Mouse (Mus musculus) midbrain, embryonic 14.5 days (tissue): Measurements from ENCODE around the gene Gys1. TPM values are rescaled to one million over a fixed set of nuclear protein-coding genes. Genes with fewer than 3 reads are reported as not detected.
A peak's percentile ranks its signal among the peaks of the same experiment; 100 is the strongest.

Experiments used
- ATAC-seq: fragments of 200-750 bp; cut with Nextera tagmentation; 2 replicates; pipeline ENCODE4 v1.8.0; 2017; ENCODE audit warnings: moderate number of reproducible peaks, moderate library complexity; ENCODE audit not compliant: low FRiP score, low TSS enrichment
- DNase-seq: peaks from one replicate; pipeline ENCODE4 v3.0.0-alpha.2; 2015
- H3K27ac ChIP-seq: fragments of 300-500 bp; sonication (generic); replicated peaks from 2 replicates; pipeline ENCODE4 v1.5.1; 2014; ENCODE audit warnings: mild to moderate bottlenecking, low read depth, low read length, moderate library complexity
- H3K27me3 ChIP-seq: fragments of 300-500 bp; sonication (generic); 2 replicates; pipeline ENCODE4 v1.6.1; 2014; ENCODE audit warnings: low read length, control low read depth, mixed read lengths; ENCODE audit not compliant: control insufficient read depth, insufficient read depth
- H3K36me3 ChIP-seq: fragments of 300-500 bp; sonication (generic); 2 replicates; pipeline ENCODE4 v1.6.1; 2014; ENCODE audit warnings: low read length, control low read depth; ENCODE audit not compliant: control insufficient read depth, insufficient read depth
- H3K4me1 ChIP-seq: fragments of 300-500 bp; sonication (generic); 2 replicates; pipeline ENCODE4 v1.6.1; 2014; ENCODE audit warnings: mild to moderate bottlenecking, antibody characterized with exemption, low read length, control low read depth; ENCODE audit not compliant: control insufficient read depth, insufficient read depth
- H3K4me2 ChIP-seq: fragments of 300-500 bp; sonication (generic); 2 replicates; pipeline ENCODE4 v1.6.1; 2014; ENCODE audit warnings: mild to moderate bottlenecking, low read length, moderate library complexity
- H3K4me3 ChIP-seq: fragments of 300-500 bp; sonication (generic); replicated peaks from 2 replicates; pipeline ENCODE4 v1.5.1; 2014; ENCODE audit warnings: low read depth, low read length
- H3K9ac ChIP-seq: fragments of 300-500 bp; sonication (generic); replicated peaks from 2 replicates; pipeline ENCODE4 v1.6.1; 2014; ENCODE audit warnings: mild to moderate bottlenecking, low read length, moderate library complexity
- H3K9me3 ChIP-seq: fragments of 300-500 bp; sonication (generic); 2 replicates; pipeline ENCODE4 v1.6.1; 2016; ENCODE audit warnings: low read length, control low read depth, mixed read lengths; ENCODE audit not compliant: control insufficient read depth
- WGBS: fragments of 180-500 bp; shearing (Covaris S2); extraction: QIAGEN DNeasy Blood & Tissue Kit; methylation state at CpG from one replicate; pipeline ENCODE4 v1.1.7; 2014; 5-methylcytosine and 5-hydroxymethylcytosine counted together
- polyA plus RNA-seq: library from polyadenylated mRNA; unstranded; fragments of >200 nt; fragmentation: Nextera tagmentation; extraction: Ambion mirVana; gene quantifications from 2 replicates; pipeline ENCODE4 v1.2.1, GENCODE M21; 2014

The Gys1 gene
- polyA plus RNA-seq, 1 experiment from 2014 or later, result 15.5 TPM

GRCm38 (mm10) chr7:45426556-45426955, 8.1 kb upstream of the Gys1 start:
- H3K27ac ChIP-seq, result no peak overlapping the region
- H3K4me1 ChIP-seq, result no peaks in the 10 kb centered on the region
- ATAC-seq (no peak), DNase-seq (no peak)
- peaks cover 92% of the 10 kb centered on the region for H3K36me3 ChIP-seq
- no peak overlapping the region for H3K9ac ChIP-seq
- 94% methylated on average over 8 of the region's 8 CpGs for WGBS
- no peaks in the 10 kb centered on the region for H3K27me3 ChIP-seq
- no peak overlapping the region for H3K4me3 ChIP-seq
- no peaks in the 10 kb centered on the region for H3K9me3 ChIP-seq
- H3K4me2 ChIP-seq, result no peak overlapping the region

DNA sequence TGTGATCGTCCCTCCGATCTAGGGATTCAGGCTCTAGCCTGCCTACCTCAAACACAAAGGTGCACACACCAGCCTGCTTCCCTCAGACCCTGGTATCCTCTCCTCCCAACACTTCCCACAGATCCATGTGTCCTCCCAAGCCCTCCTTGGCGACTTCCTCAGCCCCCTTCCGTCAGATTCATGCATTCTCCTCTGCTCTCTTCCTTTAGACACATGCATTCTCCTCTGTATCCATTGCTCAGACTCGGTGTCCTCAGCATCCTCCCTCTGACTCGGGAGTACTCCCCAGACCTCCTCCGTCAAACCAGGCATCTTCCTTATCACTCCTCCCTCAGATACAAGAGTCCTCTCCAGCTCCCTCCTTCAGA, 825 bp upstream of the Gys1 start:
- 2% methylated on average over 7 of the region's 7 CpGs for WGBS
- Histone ChIP-seq H3K4me1 (peaks cover 30% of the 10 kb centered on the region), H3K36me3 (peaks cover 32% of the 10 kb centered on the region), H3K9ac (peak overlapping the region; percentile 58), H3K4me2 (peak overlapping the region; percentile 64), H3K27me3 (no peaks in the 10 kb centered on the region), H3K9me3 (no peaks in the 10 kb centered on the region), H3K27ac (peak overlapping the region; percentile 92), H3K4me3 (peak overlapping the region; percentile 70)
- DNase-seq (no peak), ATAC-seq (no peak)

GRCm38 (mm10) chr7:45435038-45435437, 394 bp downstream of the Gys1 start:
- H3K27me3 ChIP-seq, result no peaks in the 10 kb centered on the region
- H3K36me3 ChIP-seq, result peaks cover 20% of the 10 kb centered on the region
- H3K27ac ChIP-seq, result peak overlapping the region; percentile 50
- WGBS, result 2% methylated on average over 16 of the region's 16 CpGs
- DNase-seq, result peak; percentile 46
- 0 out of 2 replicates have a peak, but pooled peaks have one; percentile 14 for ATAC-seq
- H3K4me2 ChIP-seq, result peak overlapping the region; percentile 75
- peak overlapping the region; percentile 70 for H3K4me3 ChIP-seq
- H3K4me1 ChIP-seq, result peaks cover 30% of the 10 kb centered on the region
- H3K9ac ChIP-seq, result peak overlapping the region; percentile 59
- no peaks in the 10 kb centered on the region for H3K9me3 ChIP-seq

DNA sequence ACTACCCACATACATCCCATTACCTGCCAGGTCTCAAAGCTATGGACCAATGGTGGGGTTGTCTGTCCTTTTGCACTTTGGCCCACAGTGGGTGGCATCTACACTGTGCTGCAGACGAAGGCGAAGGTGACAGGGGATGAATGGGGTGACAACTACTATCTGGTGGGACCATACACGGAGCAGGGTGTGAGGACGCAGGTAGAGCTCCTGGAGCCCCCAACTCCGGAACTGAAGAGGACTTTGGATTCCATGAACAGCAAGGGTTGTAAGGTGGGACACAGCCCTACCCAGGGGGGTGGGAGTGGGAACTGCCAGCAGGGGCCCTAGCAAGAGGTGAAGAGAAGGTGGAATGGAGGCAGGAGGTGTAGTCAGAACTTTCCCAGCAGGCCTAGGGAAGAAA, 1.8 kb downstream of the Gys1 start:
- ATAC-seq, result no peak
- Histone ChIP-seq H3K36me3 (peaks cover 12% of the 10 kb centered on the region), H3K9ac (no peak overlapping the region), H3K4me2 (no peak overlapping the region), H3K27ac (no peak overlapping the region), H3K9me3 (no peaks in the 10 kb centered on the region), H3K4me3 (no peak overlapping the region), H3K27me3 (no peaks in the 10 kb centered on the region), H3K4me1 (peaks cover 30% of the 10 kb centered on the region)
- DNase-seq, result no peak
- 94% methylated on average over 5 of the region's 5 CpGs for WGBS

DNA sequence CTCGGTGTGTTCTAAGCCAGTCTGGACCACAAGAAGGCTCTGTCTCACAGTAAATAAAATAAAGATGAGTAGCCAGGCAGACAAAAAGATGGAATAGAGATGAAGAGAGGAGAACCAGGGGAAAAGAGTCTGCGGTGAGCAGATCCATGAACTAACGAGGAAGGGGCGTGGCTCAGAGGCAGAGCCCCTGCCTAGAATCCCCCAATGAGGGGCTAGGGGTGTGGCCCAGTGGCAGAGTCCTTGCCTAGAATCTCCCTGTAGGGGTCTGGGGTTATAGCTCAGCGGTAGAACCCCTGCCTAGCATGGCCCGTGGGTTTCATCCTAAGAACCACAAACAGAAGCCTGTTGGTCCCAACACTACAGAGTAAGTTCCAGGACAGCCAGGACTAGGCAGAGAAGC, 2.4 kb downstream of the Gys1 start:
- WGBS, result 40% methylated on average over 6 of the region's 6 CpGs
- Histone ChIP-seq H3K27ac (no peak overlapping the region), H3K9ac (no peak overlapping the region), H3K36me3 (peaks cover 11% of the 10 kb centered on the region), H3K9me3 (no peaks in the 10 kb centered on the region), H3K4me1 (peaks cover 30% of the 10 kb centered on the region), H3K4me3 (no peak overlapping the region), H3K27me3 (no peaks in the 10 kb centered on the region), H3K4me2 (no peak overlapping the region)
- ATAC-seq, result no peak
- no peak for DNase-seq

- DNase-seq, result no peak
- no peak within 1 kb of the TSS for H3K4me3 ChIP-seq
- no peak for ATAC-seq
- H3K36me3 ChIP-seq, result peaks cover 14% of the 10 kb centered on the region
- peaks cover 28% of the 10 kb centered on the region for H3K4me1 ChIP-seq
- no peaks in the 10 kb centered on the region for H3K9me3 ChIP-seq
- no peak within 1 kb of the TSS for H3K27ac ChIP-seq
- no peaks in the 10 kb centered on the region for H3K27me3 ChIP-seq
- 24% methylated on average over 19 of the region's 19 CpGs for WGBS
- H3K9ac ChIP-seq, result no peak within 1 kb of the TSS
- H3K4me2 ChIP-seq, result peak within 1 kb of the TSS; percentile 4; the same call in 1 of the 2 replicates
Measured at GRCm38 (mm10) chr7:45437521-45438276, 3.1 kb downstream of the Gys1 start, which contains the start of gene Ruvbl2. TSS of gene Ruvbl2 (minus strand) at chr7:45438096.

- no peak overlapping the region for H3K4me3 ChIP-seq
- H3K4me2 ChIP-seq, result no peak overlapping the region
- no peaks in the 10 kb centered on the region for H3K4me1 ChIP-seq
- 92% methylated on average over 22 of the region's 22 CpGs for WGBS
- H3K9ac ChIP-seq, result no peak overlapping the region
- H3K36me3 ChIP-seq, result peaks cover 51% of the 10 kb centered on the region
- H3K27ac ChIP-seq, result no peak overlapping the region
- H3K27me3 ChIP-seq, result no peaks in the 10 kb centered on the region
- H3K9me3 ChIP-seq, result no peaks in the 10 kb centered on the region
- DNase-seq (no peak), ATAC-seq (no peak)
Measured at GRCm38 (mm10) chr7:45443526-45444420, 9.1 kb downstream of the Gys1 start.

DNA sequence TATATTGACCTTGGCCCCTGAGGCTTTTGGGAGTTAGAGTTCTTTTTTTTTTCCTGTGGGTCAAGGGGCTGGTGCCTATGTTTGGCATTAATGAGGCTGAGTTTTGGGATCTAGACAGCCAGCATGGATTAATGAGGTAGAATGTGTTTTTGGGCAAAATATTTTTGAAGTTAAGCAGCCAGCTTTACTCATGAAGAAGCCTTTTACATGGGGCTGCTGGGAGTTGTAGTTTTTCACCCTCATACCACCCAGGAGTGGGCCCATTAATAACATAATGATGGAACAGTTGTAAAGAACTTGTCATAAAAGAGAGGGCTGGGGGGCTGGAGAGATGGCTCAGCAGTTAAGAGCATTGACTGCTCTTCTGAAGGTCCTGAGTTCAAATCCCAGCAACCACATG, 11.9 kb downstream of the Gys1 start:
- H3K27me3 ChIP-seq, result no peaks in the 10 kb centered on the region
- H3K9ac ChIP-seq, result no peak overlapping the region
- H3K4me3 ChIP-seq, result no peak overlapping the region
- ATAC-seq (no peak), DNase-seq (no peak)
- H3K4me1 ChIP-seq, result no peaks in the 10 kb centered on the region
- H3K27ac ChIP-seq, result no peak overlapping the region
- H3K4me2 ChIP-seq, result no peak overlapping the region
- H3K9me3 ChIP-seq, result no peaks in the 10 kb centered on the region
- peaks cover 50% of the 10 kb centered on the region for H3K36me3 ChIP-seq
